Mouse (Mus musculus) subcutaneous adipose tissue, adult 2 months (tissue): ENCODE measurements around the gene Usp3. TPM values are rescaled to one million over a fixed set of nuclear protein-coding genes. Genes with fewer than 3 reads are reported as not detected.

ENCODE experiments used
- polyA plus RNA-seq: library from polyadenylated mRNA; depleted of rRNA; stranded (reverse); fragments of >200 nt; gene quantifications from 2 replicates; pipeline ENCODE4 v1.2.3, GENCODE M21; 2012; ENCODE audit warnings: low replicate concordance; rRNA removed

Usp3 gene
- polyA plus RNA-seq: 10.6 and 17.5 TPM in 2 replicates

DNA sequence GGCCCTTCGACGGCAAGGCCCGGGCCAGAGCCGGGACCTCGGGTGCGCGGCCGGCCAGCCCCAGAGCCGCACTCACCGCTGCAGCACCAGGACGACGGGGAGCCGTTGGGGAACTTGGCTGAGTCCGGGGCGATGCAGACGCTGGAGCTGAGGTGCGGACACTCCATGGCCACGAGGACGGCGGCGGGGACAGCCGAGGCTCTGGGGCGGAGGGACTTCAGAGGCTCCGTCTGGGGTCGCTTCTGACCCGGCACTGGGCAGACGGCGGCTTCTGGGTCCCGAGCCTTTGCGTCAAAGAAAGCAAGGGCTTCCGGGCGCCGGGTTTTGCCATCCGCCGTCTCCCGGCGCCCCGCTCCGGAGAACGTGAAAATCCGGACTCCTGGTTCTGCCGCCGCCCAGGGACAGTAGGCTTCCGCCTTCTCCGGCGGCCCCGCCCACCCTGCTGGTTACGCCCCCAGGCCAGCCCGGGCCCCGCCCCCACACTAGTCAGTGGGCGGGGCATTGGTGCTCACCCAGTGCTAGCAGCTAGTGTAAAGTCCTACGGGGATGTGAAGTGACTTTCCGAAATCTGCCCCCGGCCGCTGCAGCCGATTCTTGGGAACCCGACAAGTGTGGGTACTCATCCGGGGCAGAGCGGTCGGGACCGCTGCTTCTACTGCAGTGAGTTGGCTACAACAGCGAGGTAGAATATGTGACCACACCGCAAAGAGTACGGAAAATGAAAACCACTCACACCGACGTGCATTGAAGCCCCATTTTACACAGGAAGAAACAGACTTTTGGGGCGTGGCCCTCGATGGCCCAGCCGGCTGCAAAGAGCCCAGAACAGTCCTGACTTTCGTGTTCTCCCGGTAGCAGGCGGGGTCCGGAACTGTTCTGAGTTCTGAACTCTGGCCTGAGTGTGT, at the start of gene Usp3:
Usp3 (minus strand) TSS at position 435 of the 905 bp plus-strand sequence.

DNA sequence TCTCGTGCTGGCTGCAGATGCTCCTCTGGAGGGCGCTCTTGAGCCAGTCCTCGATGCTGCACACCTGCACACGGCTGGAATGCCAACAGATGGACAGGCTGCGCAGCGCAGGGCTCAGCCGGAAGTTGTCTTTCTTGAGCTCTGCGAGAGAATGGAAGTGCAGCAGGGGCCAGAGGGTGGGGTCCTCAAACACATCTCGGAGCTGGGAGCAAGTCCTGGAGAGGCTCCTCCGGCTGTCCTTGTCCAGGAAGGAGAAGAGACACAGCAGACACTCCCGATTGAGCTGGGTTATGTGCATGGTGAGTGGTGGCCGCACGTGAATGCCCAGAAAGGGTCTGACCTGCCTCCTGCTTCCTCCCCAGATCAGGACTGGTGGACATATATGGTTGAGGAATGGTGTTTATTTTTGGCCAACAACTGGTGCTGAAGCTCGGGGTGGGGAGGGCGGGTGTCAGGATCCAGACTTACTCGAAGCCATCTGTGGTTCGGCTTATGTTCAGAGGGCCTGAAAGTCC, 78.6 kb downstream of the Usp3 start, which contains the start of gene Fbxl22:
Fbxl22 (minus strand) TSS at position 338 of the 515 bp plus-strand sequence.

Other genes starting within 250 kb of the Usp3 start
- gene Herc1, start 242.7 kb downstream of the Usp3 start, polyA plus RNA-seq: 14.2 and 20.3 TPM in 2 replicates
- 1.8 and 33.2 TPM in 2 replicates for gene Fbxl22, start 78.5 kb downstream of the Usp3 start, polyA plus RNA-seq
- gene Car12, start 120.5 kb upstream of the Usp3 start, polyA plus RNA-seq: 0.75 and 13.1 TPM in 2 replicates
- gene Aph1b, start 202.3 kb upstream of the Usp3 start, polyA plus RNA-seq: 4.7 and 6.2 TPM in 2 replicates
- gene Gm10647, start 203.9 kb upstream of the Usp3 start, polyA plus RNA-seq: 0.09 and 0.19 TPM in 2 replicates
- 1.8 and 3.3 TPM in 2 replicates for gene Aph1c, start 241.6 kb upstream of the Usp3 start, polyA plus RNA-seq